9 mouse cellular contexts compared by ENCODE assay signal in the genomic region with DNA sequence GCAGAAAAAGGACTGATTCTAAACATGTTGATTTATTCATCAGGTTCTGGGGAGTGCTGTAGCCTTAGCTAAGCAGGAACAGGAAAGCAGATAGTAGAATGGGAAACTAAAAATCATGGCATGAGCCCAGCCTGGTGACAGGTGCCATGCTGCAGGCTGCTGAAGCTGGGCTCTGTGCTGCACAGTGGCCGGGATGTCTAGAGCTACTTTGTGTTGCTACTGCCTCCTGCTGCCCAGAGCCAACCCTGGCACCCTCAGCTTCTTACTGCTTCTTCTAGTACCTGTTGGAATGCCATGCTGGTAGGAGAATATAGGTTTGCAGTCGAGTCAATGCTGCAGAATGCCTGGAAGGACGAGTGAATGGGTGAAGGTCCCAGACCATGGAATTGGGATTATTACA. TPM values are rescaled to one million over a fixed set of nuclear protein-coding genes. Genes with fewer than 3 reads are reported as not detected.
DNase-seq lines count a peak whose midpoint lies in the region; ATAC-seq and TF ChIP-seq lines count a peak whose summit lies in the region.
"Had no signal": no experiment of that assay in that cellular context is flagged by ENCODE, and none has a peak within 500 bp of the region (broad histone marks: within the 10 kb centered on the region; RNA-seq: fewer than 3 reads in every experiment).

No protein-coding gene starts in this region.

- no peak overlapping the region for H3K9ac ChIP-seq in intestine, embryonic 14.5 days (ENCODE audit: low read length)
- H3K9ac ChIP-seq in intestine, embryonic 15.5 days = no peak overlapping the region
- H3K9ac ChIP-seq: limb, embryonic 15.5 days had no signal

- H3K36me3 ChIP-seq in intestine, embryonic 14.5 days (ENCODE audit: control insufficient read depth, insufficient read depth, low read length) = 0 out of 2 replicates have a peak, but pooled peaks cover 8% of the 10 kb centered on the region
- H3K36me3 ChIP-seq in intestine, embryonic 15.5 days = no peaks in the 10 kb centered on the region
- no peaks in the 10 kb centered on the region for H3K36me3 ChIP-seq in testis, adult 2 months (ENCODE audit: control insufficient read depth, insufficient read depth, low read length)

- 67% methylated on average over 3 of the region's 3 CpGs for WGBS in intestine, embryonic 14.5 days
- WGBS in intestine, embryonic 15.5 days = 58% methylated on average over 3 of the region's 3 CpGs

- no peaks in the 10 kb centered on the region for H3K4me1 ChIP-seq in intestine, embryonic 14.5 days (replicated peaks; ENCODE audit: control insufficient read depth, insufficient read depth, low read length)
- no peaks in the 10 kb centered on the region for H3K4me1 ChIP-seq in intestine, embryonic 15.5 days (replicated peaks)
- peaks cover 3% of the 10 kb centered on the region; the same call in 1 of the 2 replicates for H3K4me1 ChIP-seq in testis, adult 2 months (ENCODE audit: control insufficient read depth, insufficient read depth, low read length)
- H3K4me1 ChIP-seq: limb, embryonic 15.5 days had no signal

- H3K27ac ChIP-seq in intestine, embryonic 14.5 days (ENCODE audit: low read depth) = no peak overlapping the region
- no peak overlapping the region for H3K27ac ChIP-seq in intestine, embryonic 15.5 days
- H3K27ac ChIP-seq in testis, adult 2 months (ENCODE audit: control insufficient read depth, insufficient read depth, low read depth, low read length) = no peak overlapping the region
- H3K27ac ChIP-seq: limb, embryonic 15.5 days had no signal

- no peaks in the 10 kb centered on the region for H3K9me3 ChIP-seq in intestine, embryonic 14.5 days (ENCODE audit: control insufficient read depth, low read length)
- no peaks in the 10 kb centered on the region for H3K9me3 ChIP-seq in intestine, embryonic 15.5 days
- H3K9me3 ChIP-seq: limb, embryonic 15.5 days had no signal

- no peaks in the 10 kb centered on the region for H3K27me3 ChIP-seq in intestine, embryonic 14.5 days (replicated peaks; ENCODE audit: control insufficient read depth, insufficient read depth, low read length)
- H3K27me3 ChIP-seq in intestine, embryonic 15.5 days (replicated peaks) = no peaks in the 10 kb centered on the region
- H3K27me3 ChIP-seq in testis, adult 2 months (ENCODE audit: control insufficient read depth, insufficient read depth, low read length) = no peaks in the 10 kb centered on the region
- H3K27me3 ChIP-seq: limb, embryonic 15.5 days had no signal

- no peak overlapping the region for H3K4me2 ChIP-seq in intestine, embryonic 14.5 days (ENCODE audit: low read length)
- no peak overlapping the region for H3K4me2 ChIP-seq in intestine, embryonic 15.5 days (replicated peaks)
- H3K4me2 ChIP-seq: limb, embryonic 15.5 days had no signal

- no peak for TF ChIP-seq POLR2A in testis, adult 2 months (IDR thresholded peaks at IDR 0.05; ENCODE audit: control insufficient read depth, low read depth, low read length)

- peak; percentile 39; the same call in 1 of the 2 replicates for TF ChIP-seq CTCF in testis, adult 2 months (IDR thresholded peaks at IDR 0.05; ENCODE audit: control insufficient read depth, insufficient read depth, insufficient replicate concordance, low read depth, low read length)

- peak; percentile 39 for DNase-seq in intestine, embryonic 14.5 days (ENCODE audit: low spot score)
- no peak for DNase-seq in testis, postnatal 14 days (ENCODE audit: low spot score)
- no peak for DNase-seq in adrenal gland, postnatal 4 days (ENCODE audit: low spot score in 2 of 2)
- DNase-seq: thymus, adult 2 months had no signal

- no peak overlapping the region for H3K4me3 ChIP-seq in intestine, embryonic 14.5 days (ENCODE audit: low read depth, low read length)
- no peak overlapping the region for H3K4me3 ChIP-seq in intestine, embryonic 15.5 days (replicated peaks)
- H3K4me3 ChIP-seq in testis, adult 2 months (ENCODE audit: control insufficient read depth, low read depth, low read length) = no peak overlapping the region
- H3K4me3 ChIP-seq: limb, embryonic 15.5 days had no signal

- ATAC-seq in intestine, embryonic 14.5 days (replicated peaks; ENCODE audit: low FRiP score, low TSS enrichment, low read depth) = no peak
- ATAC-seq in intestine, embryonic 15.5 days = no peak
- ATAC-seq in hematopoietic stem cell, adult 5-6 weeks (replicated peaks in 1 of 2; ENCODE audit: insufficient read depth in 1 of 2, low FRiP score in 2 of 2, low TSS enrichment in 1 of 2, low read depth in 1 of 2, poor library complexity in 2 of 2, severe bottlenecking in 2 of 2) = peak; percentile 62 to 82
- no peak for ATAC-seq in activated CD4-positive, CD25-positive, alpha-beta regulatory T cell, adult 4 months

RNA-seq across cellular contexts. Expression of a gene that starts 8.9 kb away (rescaled TPM):
- polyA plus RNA-seq in intestine, embryonic 14.5 days (2014; fragmentation: Nextera tagmentation; extraction: Ambion mirVana) = 41.8 and 42.9 TPM in 2 replicates
- 36.6 and 42.6 TPM in 2 replicates for polyA plus RNA-seq in intestine, embryonic 15.5 days (2015; fragmentation: Nextera tagmentation; extraction: Ambion mirVana)
- polyA plus RNA-seq in testis, adult 2 months (2012; rRNA removed) = 23.9 and 34.6 TPM in 2 replicates
- total RNA-seq in hematopoietic stem cell, adult 5-6 weeks (2017) = 43.0 and 59.8 TPM in 2 replicates
- polyA plus RNA-seq in activated CD4-positive, CD25-positive, alpha-beta regulatory T cell, adult 4 months (2017; shearing (Covaris generic)) = 10 to 100 TPM; 53.9 to 62.9 TPM
- total RNA-seq in adrenal gland, postnatal 4 days (2021) = 10 to 100 TPM; 52.9 to 59.3 TPM

RNA-seq across cellular contexts. Expression of a gene that starts 54.7 kb away (rescaled TPM):
- 3.2 and 3.6 TPM in 2 replicates for polyA plus RNA-seq in intestine, embryonic 14.5 days (2014; fragmentation: Nextera tagmentation; extraction: Ambion mirVana)
- polyA plus RNA-seq in intestine, embryonic 15.5 days (2015; fragmentation: Nextera tagmentation; extraction: Ambion mirVana) = 1.7 and 2.4 TPM in 2 replicates
- polyA plus RNA-seq in testis, adult 2 months (2012; rRNA removed) = 1.2 and 1.4 TPM in 2 replicates
- 0.75 TPM in 1 of 2 replicates, not detected in the other for total RNA-seq in hematopoietic stem cell, adult 5-6 weeks (2017)
- polyA plus RNA-seq in activated CD4-positive, CD25-positive, alpha-beta regulatory T cell, adult 4 months (2017; shearing (Covaris generic)) = not detected
- 1 to 10 TPM; 4.6 to 5.2 TPM for total RNA-seq in adrenal gland, postnatal 4 days (2021)

Comparison
In these comparisons a context has a peak if more than half of its experiments do, and no peak if none do; other contexts are left out.
1. ATAC-seq: peak in hematopoietic stem cell, adult 5-6 weeks (2 of 2); none in intestine, embryonic 14.5 days (single experiment), intestine, embryonic 15.5 days (single experiment) and activated CD4-positive, CD25-positive, alpha-beta regulatory T cell, adult 4 months (single experiment).